Mouse (Mus musculus) urinary bladder, postnatal 4 days (tissue): ENCODE results near the gene 1110051M20Rik.

Experiments used
- DNase-seq, 2 experiments: peaks; one replicate each; pipeline ENCODE4 v3.0.0; 2021 to 2022; ENCODE audit warnings: low spot score in 2 of 2

Gene 1110051M20Rik

DNA sequence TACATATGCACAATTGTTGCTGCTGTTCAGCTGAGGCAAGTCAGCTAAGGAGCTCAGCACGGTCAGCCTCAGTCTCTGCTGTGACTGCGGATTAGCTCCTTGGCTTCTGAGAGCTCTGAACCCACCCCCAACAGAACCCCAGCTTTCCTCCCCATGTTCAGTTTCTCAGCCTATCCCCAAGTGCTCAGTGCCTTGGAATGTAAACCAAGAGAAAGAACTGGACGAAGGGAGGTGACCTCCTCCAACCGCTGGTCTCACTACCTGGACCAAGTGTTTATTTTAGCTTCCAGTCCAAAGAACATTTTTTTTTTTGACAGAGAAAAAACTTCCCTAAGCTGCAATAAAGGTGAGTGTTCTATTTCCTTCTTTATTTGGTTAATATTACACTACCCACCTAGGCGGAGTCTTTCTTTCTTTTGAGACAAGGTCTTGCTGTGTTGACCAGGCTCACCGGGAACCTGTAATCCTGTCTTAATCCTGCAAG, 94.5 kb downstream of the 1110051M20Rik start:
- no peak for DNase-seq

DNA sequence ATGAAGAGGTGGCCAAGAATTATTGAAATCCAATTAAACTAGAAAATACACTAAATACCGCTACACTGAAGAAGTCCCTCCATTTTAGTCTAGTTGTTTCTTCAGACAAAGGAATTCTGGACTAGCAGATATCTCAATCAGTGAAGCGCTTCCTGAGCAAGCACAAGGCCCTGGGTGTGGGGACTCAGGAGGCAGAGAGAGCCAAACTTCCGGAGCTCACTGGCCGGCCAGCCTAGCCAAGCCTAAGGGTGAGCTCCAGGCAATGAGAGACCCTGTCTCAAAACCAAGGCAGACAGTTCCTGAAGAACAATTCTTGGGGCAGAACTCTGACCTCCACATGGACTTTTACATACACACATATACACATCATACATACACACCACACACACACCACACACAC, 95.6 kb downstream of the 1110051M20Rik start:
- DNase-seq: no peak

DNA sequence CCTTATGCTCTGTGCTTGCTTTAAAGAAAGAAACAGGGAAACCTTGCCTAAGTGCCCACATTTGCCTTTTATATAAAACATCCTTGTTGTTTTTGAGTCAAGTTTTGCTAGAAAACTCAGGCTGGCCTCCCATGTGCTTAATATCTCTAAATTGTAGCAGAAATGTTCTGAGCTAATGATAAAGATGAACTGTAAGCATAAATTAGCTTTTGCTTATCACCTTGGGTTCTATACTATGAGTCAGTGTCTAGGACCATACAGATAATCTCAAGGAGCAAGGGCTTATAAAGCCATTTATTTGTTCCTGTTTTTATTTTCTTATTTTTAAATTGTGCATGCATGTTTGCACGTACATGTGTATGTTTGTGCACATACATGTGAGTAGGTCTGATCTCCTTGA, 98.9 kb downstream of the 1110051M20Rik start:
- no peak for DNase-seq

DNA sequence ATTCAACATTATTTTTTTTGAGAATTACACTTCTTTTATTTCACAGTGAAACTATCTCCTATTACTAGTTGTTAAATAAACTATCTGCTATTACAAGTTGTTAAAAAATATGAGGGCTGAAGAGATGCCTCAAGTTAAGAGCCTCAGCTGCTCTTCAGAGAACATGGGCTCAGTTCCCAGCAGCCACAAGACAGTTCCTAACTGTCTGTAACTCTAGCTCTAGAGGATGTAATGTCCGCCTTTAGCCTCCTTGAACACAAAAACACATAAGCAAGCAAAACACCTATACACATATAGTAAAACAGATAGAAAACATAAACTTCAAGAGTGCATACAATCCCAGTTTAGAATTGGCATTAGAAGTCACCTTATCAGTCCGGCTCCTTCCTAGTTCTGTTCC, 104.9 kb downstream of the 1110051M20Rik start:
- no peak for DNase-seq

DNA sequence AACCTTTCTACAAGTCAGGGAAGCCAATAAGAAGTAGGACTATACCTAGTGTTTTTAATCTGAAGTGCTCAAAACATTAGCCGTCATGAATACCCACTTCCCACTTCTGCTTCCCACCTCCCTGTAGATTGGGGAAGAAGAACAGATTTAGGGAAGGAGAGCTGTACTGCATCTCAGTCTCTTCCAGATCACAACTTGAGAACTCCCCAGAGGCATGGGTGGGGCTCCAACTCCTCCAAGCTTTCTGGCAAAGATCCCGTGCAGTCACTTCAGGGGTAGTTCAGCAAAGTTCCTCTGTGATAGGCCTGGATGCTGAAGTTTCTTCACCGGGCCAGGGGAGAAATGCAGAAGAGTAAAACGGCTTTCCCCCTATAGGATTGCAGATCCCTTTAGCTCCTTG, 109.4 kb downstream of the 1110051M20Rik start:
- peak; percentile 48 to 67 for DNase-seq

DNA sequence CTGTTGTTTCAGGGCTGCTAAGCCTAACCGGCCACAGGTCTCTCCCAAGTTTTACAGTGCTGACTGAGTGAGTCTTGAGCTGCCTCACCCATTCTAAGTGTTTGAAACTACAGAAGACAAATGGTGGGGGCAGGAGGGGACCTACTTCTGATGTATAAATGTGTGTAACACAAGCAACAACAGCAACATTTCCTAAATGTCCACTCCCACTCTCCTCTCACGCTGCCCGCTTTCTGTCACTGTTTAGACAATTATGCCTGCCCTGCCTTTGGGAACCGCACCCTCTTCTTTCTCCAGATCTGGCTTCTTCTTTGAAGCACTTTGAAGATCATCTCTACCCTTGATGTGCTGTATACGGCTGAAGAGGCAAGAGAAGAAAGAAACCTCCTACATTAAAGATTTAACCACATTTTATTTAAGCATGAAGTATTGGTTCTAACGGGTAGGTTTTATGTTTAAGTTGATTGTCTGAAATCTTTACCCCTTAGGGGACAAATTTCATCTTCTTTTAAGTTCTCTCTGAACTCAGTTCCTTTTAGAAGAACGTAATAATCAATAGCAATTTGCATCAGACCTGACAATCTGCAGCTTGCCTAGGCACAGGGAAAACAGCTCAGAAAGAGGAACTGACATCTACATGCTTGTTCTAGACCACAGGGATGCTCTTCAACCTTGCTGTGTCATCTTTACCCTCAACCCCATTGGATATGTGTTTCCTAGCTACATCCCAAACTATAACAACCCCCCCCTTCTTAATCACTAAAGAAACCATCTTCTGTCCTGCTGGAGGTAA, 113.3 kb downstream of the 1110051M20Rik start:
- DNase-seq: no peak

DNA sequence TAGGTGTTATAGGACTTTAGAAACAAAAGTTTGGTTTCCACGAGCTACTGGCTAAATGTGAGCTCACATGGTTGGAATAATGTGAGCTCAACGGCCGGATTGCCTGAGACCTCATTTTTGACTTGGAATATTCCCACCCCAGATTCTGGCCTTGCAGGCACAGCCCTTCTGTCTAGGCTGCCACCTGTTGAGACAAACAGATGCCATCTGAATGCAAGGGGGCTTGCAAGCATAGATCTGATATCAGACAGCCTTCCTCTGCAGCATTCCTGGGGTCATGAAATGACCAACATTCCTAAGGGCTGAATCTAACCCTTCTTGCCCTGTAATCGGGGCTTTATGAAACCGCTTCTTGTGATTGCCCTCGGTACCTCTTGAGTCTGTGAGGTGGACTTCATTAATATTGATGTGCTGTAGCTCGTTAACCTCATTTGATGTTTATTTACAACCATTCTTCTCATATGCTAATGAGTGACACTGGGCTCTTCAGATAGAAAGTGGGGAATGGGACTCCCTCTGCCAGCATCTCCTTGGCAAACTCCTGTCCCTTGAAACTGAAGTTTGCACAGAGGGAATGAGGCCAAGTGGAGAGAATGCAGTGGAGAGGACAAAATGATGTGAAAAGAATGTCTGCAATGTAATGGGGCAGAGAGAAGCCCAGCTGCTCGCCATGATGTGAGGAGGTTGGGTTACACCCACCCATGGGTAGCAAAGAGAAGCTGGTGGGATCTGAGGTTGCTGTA, 114.3 kb downstream of the 1110051M20Rik start:
- no peak for DNase-seq

DNA sequence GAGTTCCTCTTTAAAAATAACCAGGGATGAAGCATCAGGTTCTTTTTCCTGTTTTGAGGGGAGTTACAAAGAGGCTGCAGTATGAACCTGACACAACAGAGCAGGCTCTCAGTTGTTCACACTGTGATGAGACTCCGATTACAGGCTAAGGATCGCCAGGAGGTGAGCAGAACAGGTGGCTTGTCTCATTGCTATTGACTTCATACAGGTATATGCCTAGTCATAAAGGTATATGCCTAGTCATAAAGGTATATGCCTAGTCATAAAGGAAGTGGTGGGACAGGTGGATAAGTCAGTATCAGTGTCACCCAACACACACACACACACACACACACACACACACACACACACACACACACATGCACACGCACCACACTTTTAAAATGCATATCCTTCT, 115.8 kb downstream of the 1110051M20Rik start:
- no peak for DNase-seq

DNA sequence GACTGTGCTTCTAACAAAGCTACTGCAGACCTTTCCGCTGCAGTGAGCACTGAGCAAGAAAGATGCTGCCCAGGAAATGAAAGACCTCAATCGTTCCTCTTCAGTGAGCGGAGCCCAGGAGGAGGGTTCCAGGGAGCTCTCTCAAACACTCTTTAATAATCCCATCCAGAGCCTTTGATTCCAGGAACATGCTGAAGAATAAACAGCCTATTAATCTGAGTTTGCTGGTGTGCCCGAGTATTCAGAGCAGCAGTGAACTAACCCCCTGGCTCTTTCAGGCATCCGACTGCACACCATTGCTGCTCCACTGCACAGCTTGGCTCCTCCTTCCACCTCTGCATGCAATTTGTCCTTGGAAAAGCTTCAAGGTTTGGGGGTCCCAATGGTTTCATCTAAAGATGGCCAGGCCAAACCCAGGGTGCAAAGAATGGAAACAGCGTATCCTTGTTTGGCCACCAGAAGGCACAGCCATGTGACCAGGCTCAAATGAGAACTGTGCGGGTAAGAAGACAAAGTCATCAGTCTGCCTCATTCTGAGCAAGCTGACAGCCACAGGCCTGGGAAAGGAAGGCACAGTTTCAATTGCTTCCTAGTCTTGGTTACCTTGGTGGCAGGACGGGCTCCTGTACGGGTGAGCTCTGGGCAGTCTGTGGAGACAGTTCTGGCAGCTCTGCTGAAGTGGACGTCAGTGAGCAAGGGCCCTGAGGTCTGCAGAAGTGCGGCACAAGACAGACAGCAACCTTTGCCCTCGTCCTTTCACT, 116.4 kb downstream of the 1110051M20Rik start:
- DNase-seq: no peak

DNA sequence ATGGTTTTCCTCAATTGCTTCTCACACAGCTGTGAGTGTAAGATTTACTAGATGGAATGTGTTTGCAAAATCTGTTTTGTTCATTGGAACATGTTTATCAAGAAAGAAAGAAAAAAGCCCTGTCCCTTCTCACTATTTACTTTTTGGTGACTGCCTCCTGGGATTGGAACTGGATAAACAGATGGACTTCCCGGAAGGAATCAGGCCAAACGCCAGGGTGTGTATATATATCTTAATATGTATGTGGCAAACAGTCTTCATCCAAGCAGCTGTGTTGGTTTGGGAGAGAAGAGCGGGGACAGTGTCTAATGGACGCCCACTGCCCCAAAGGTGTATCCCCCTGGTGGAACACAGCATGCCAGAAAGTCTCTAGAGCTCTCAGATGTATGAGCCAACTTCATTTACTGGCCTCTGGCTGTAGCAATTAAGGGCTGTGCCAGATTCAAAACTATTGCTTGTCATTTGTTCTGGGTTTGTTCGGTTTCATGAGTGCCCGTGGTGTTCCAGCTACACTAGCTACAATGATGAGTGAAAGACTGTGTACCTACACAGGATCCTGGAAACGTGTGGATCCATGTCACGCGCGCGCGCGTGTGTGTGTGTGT, 117.7 kb downstream of the 1110051M20Rik start:
- DNase-seq: no peak

DNA sequence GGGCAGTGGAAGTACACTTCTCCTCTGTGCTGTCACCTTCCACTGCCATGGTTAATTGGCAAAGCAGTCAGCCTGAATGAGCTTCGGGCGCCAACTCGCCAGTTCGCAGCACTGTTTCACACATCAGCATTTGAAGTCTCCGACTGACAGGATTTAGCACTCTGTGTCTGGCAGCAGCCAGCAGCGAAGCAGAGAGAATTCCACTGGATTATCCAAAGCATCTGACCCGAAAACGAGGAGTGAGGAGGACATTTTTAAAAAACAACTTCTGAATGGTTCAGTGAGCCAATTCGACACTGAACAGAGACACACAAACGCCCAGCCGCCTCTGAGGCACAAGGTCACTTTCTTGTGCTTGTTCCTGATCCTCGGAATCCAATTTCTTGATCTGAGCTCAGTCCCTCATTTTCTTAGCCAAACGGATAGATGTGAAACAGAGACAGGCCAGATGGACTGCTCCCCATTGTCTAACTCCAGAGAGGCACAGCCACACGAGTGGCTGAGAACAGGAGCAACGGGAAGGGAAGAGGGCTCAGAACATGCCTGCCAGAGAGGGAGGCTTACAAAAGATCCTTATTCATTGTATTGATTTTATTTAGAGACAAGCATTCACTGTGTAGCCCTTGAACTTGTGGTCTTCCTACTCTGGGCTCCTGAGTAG, 119.6 kb downstream of the 1110051M20Rik start:
- DNase-seq: no peak

DNA sequence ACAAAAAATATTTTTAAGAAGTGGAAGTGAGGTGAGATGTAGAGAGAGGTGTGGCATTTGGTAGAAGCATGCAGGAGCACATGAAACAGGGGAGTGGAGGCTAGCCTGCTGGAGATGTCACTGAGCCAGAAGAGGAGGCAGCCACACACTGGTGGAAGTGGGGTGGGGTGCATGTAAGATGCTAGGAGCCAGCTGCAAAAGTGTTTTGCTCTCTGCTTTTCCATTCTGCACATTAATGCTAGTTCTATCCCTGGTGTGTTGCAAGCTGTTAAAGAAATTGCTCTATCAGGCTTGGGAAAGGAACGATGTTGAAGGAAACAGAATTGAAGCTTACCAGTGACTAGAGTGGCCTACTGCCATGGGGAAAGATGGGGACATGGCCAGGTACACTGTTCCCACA, 120.2 kb downstream of the 1110051M20Rik start:
- DNase-seq: no peak

DNA sequence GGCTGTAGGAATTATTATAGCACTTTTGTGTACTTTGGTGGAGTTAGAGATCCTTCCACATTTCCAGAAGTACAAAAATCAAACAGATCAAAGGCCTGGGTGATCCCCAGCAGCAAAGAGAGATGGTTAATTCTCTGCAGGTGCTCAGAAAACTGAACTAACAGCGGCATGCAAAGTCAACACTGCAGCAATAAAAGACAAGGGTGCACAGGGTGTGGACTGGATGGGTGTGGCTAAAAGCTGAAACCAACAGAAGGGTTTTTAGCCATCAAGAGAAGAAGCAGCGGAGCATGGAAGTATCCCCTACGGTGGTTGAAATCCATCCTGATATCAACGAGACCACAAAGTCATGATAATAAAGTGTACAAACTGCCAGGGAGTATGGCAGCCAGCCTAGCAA, 122.0 kb downstream of the 1110051M20Rik start:
- no peak for DNase-seq

DNA sequence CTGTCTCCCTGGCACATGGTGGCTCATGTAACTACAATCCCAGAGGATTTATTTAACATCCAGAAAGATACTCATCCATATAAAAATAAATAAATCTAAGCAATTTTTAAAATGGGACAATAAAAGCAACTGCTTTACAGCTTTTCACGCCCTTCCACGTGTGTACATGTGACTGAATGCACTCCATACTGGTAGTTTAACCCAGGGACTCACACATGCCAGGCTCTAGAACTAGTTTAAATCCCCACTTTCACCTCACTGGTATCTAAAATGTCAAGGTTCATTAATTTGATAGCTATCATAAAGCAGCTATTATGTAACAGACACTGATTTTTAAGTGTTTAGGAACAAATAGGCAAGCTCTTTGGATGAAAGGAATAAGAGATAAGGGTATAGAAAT, 122.6 kb downstream of the 1110051M20Rik start:
- DNase-seq: no peak

DNA sequence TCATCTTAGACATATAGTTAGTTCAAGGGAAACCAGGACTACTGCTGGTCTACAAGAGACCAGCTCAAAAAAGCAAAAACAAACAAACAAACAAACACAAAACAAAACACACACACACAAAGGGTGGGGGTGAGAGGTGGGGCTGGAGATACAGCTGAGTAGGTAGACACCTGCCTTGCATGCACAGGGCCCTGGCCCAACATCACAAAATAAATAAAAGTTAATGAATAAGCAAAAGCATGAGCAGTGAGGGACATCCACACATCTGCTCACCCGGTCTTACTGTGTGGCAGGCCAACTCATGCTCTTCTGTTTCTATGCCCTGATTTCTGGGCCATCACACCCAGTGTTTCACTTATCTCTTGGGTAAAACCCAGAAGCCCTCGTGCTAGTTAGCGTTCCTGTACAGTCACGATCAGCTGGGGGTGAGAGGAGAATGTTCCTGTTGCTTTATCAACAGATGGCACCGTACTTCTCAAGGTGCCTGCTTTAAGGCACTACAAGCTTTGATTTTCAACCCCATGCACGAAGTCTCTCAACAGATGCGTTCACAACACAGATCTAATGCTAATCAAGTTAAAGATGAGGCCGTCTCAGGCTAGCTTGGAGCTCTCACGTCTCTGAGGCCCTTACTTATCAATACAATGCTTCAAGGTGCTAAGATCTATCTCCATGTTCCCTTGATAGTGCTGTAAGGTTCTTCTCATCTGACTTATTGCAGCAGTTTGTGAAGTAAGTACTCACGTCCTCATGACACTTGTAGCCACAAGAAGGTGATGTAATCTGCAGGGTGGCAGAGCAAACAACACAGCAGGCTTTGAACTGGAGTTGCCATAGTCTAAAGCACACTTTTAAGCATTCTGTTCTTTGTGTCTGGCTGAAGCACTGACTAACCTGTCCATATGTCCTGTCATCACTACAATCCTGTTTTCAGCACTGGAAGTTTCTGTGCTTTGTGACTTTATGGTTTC, 123.7 kb downstream of the 1110051M20Rik start:
- no peak for DNase-seq

DNA sequence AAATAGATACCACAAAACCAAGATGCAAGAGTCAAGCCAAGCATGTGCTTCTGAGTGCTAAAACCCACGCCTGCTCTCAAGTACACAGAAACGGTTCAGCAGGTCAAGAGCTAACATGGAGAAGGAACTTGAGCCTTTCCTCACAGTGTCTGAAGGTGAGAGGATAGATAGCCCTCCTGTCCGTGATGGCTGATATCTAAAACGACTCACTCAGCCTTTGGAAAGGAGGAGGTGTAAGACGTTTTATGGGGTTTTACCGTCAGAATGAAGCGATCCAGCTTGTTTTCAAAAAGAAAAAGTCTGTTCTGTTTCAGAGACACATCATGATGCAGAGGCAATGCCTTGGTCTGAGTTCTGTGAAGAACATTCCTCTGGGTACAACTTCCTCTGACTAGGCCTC, 130.3 kb downstream of the 1110051M20Rik start:
- DNase-seq: no peak

DNA sequence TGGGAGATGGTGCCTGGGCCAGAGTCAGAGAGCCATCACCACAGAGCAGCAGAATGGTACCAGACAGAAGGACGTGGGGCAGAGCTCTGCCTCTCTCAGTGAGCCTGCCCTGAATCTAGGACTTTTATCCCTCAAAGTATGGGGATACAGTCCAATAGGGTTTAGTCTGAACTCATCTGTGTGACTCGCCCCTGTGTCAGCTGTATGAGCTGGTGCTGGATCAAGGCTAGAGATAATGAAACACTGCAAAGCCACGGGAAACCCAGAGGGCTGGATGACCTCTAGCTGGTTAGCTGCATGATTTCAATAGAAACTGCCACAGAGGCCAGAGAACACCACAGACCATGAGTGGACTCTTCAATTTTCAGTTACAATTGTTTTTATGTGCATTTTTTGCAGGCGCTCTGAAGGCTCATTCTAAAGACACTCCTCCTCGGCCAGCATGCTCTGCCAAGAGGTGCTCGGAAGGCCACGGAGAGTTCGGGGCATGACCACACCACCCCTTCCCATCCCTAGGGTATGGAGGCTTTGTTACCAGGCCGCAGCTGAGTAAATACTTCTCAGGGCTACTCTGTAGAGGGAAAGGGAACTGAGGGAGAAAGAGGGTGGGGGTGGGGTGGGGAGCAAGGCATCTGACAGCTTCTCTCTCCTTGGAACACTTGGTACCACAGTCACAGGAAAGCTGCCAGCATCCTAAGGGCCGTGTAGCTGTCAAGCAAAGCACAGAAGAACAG, 131.8 kb downstream of the 1110051M20Rik start:
- DNase-seq: peak in 1 of 2 experiments; percentile 43

DNA sequence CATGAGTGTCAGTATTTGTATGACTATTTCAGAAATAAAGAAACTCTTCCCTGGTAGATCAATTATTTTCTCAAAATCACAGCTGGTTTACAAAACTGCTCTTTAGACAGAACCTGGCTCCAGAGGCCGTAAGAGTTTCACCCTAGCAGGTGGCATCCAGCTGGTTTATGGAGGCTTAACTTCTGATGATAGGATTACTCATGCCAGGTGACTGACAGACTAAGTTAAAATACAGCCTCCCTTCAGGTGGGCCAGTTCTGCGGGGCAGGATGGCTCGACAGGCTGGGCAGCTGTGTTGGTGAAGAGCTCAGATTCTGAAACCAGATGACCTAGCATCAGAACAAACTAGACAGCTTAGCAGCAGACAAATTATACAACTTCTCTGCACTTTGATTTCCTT, 135.0 kb downstream of the 1110051M20Rik start:
- no peak for DNase-seq

DNA sequence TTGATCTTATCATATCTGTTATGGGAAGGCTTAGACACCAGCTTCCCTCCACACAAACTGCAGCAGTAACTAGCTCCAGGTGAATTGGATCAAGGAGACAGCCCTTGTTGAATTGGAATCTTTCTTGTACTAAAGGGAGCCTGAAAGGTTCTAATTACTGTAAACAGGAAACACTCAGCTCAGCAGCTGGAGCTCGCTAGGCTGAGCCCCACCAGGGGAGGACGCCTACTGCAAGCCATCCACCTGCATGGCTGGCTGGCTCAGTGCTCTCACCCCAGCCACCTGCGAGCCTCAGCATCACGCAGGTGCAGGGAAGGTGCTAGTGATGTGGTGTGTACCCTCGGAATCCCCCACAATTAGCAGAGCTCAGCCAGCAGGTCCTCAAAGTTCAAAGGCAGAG, 135.8 kb downstream of the 1110051M20Rik start:
- DNase-seq: no peak

DNA sequence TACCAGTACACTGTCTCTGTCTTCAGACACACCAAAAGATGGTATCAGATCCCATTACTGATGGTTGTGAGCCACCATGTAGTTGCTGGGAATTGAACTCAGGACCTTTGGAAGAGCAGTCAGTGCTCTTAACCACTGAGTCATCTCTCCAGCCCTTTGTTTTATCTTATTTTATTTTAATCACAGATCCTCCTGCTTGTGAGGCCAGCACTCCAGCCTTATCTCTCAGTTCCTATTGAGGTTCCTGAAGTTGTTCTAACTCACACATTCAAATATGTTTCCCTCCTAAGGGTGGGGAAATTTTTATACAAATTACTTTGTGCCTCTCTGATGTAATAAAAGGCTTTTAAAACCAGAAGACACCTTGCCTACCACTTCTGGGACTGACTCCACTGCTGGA, 137.9 kb downstream of the 1110051M20Rik start:
- no peak for DNase-seq
